Mouse (Mus musculus) liver, adult (tissue): Measurements from ENCODE around the gene Dennd5a.

Source experiments
- GATA4 ChIP-seq: IDR thresholded peaks from 2 replicates; pipeline ENCODE4 v1.6.1; 2014; ENCODE audit warnings: mild to moderate bottlenecking, low read length; ENCODE audit not compliant: insufficient replicate concordance

The Dennd5a gene

DNA sequence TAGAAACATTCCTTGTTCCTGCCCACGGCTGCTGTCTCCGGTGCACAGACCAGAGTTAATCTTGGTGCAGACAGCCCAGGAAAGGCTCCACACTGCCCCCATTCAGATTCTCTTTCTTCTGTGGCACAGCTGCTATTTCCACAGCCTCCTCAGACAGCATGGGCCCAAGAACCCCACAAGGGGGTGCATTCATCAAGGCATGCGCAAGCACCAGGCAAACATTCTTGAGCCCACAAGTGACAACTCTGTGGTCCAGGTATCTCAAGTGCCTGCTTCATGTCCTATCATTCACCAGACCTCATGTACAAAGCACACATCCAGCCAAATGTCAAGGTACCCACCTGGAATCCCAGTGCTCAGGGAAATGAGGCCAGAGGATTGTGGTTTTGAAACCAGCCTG, 91.8 kb downstream of the Dennd5a start:
- TF ChIP-seq GATA4: no peak

DNA sequence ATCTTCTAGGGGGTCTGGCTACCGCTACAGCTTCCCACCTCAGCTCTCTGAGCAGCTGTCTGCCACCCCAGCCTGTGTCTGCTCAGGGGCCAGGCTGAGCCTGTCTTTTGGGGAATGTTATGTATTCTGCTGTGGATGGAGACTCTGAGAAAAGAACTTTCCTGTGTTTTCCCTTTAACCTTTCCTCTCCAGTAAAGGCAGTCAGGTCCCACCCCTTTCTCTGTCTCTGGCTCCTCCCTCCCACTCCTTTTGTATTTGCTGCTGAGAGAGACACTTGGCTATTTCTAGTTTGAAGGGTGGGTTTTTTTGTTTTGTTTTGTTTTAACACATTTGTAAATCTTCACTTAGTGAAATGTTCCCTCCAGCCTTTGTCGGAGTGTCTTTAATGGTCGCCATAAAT, 93.6 kb downstream of the Dennd5a start:
- no peak for TF ChIP-seq GATA4

DNA sequence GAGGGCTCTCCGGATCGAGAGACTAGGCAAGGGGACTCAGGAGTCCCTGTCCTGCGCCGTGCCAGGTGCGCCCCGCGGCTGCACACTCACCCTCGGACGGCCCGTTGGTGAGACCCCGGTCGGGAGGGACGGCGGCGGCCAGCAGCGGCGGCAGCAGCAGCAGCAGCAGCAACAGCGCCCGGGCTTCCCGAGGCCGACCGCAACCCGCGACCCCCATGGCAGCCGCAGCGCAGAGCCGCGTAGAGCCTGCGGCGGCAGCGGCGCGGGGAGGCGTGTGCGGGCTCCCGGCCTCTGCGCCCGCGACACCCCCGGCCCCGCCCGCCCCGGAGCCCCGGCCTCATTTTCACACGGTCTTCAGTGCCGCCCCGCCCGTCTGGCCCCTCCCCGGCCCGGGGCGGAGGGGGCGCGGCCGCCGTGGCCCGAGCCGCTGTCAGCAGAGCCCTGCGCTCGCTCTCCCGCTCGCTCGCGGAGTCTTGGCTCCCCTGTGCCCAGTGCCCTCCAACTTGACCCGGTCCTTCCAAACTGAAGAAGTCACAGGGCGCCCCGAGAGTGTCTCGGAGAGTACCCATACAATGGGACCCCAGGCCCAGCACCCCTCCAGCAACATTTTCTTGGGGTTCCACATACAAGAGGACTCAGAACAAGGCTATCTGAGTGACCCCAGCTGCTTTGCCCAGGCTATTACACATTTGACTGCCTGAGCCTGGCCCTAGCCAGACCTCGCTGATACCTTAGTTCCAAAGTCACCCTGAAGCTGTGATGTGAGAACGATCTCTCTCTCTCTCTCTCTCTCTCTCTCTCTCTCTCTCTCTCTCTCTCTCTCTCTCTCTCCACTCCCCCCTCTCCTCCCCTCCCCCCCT, 94.7 kb downstream of the Dennd5a start, which contains the start of gene Scube2:
Scube2 (minus strand) TSS at position 310 of the 860 bp plus-strand sequence.
- no peak for TF ChIP-seq GATA4

GRCm38 (mm10) chr7:109863561-109863960, 96.7 kb downstream of the Dennd5a start:
- TF ChIP-seq GATA4: no peak

DNA sequence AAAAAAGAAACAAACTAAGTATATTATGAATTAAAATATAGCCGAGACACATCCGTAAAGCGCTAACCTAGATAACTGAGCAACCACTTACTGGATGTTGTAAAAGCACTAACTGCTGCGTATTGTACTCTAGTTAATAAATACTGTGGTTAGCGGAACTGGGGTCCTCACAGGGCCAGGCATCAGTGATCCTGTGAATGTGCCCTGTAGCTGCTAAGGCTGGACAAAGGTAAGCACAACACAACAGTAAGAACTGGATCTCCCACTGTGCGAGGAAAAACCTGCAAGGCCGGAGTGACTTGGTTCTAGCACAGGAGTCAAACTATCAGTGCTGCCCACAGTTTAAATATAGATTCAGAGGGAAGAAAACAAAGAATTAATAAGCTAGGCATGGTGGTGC, 100.1 kb downstream of the Dennd5a start:
- TF ChIP-seq GATA4: no peak

DNA sequence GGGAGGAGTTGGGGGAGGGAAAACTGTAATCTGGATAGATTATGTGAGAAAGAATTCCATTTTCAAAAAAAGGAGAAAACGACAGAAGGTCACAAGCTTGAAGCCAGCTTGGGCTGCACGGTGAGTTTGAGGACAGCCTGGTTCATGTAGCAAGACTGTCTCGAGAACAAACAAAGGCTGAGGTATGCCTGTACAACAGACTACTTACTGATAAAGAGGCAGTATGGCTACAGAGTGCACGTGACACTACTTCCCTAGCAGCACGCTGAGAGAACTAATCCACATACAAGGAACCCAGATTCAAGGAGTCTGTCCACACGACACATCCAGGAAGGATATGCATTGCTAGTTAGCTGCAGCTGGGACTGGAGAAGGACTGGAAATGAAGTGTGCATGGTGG, 100.9 kb downstream of the Dennd5a start:
- no peak for TF ChIP-seq GATA4

- TF ChIP-seq GATA4: no peak
Observed at GRCm38 (mm10) chr7:109852752-109853212, 107.5 kb downstream of the Dennd5a start.

DNA sequence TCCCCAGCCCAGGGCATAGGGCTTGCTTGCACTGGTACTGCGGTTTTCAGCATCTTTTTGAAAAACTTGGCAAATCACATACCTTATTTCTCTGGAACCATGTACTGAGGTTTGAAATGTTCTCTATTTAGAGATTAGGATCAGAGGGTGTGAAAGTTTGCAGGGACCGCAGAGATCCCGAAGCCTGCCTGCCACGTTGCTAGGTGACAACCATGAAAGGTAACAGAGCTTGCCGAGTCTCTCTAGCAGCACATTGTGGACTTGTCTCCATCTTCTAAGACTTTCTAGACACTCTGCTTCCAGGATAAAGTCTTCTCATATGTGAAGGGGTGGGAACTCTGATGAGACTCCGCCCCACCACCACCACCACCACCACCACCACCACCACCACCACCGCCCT, 108.3 kb downstream of the Dennd5a start:
- TF ChIP-seq GATA4: no peak

DNA sequence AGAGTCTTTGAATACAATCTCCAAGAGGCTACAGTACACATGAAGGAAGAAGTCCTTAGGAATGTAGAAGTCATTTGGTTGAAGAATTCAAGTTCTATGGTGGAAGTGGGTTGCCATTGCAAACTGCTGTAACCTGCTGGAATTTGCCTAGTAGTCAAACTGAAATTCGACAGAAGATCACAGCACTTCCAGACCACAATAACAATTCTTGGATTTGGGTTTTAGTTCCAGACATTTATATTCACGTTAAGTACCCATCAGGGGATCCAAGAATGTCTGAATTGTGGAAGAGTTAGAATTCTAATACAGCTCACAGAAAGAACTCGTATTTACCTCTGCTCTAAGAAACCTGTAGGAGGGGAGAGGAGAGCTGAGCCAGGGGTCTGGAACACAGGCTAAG, 109.7 kb downstream of the Dennd5a start:
- TF ChIP-seq GATA4: no peak

DNA sequence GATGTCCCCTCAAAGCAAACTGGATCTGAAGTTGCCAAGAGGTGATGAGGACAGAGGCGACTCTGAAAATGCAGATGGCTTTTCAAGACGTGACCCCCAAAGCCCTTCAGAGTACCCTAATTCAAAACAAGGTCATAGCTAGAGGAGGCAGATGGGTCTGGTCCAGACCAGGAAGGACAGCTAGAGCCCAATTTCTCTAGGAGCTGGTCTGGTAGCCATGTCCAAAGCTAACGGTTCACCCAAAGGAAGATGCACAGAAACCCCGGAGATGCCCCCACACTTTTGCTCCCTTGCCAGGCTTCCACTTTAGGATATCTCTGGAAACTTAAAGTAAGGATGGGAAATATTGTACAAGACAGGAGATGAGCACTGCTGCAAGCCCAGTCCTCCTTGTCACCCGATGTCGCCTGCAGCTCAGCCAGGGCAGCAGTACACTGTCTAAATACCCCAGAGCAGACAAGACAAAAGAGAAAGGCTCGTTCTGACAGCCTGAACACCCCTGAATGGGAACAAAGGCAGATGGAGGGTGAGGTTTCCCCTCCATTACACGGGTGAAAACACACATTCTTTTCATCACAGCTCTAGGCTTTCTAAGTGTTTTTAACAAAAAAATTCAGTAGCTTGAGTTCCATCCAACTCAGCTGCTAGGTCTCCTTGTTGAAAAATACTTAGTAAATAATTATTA, 110.4 kb downstream of the Dennd5a start:
- no peak for TF ChIP-seq GATA4

DNA sequence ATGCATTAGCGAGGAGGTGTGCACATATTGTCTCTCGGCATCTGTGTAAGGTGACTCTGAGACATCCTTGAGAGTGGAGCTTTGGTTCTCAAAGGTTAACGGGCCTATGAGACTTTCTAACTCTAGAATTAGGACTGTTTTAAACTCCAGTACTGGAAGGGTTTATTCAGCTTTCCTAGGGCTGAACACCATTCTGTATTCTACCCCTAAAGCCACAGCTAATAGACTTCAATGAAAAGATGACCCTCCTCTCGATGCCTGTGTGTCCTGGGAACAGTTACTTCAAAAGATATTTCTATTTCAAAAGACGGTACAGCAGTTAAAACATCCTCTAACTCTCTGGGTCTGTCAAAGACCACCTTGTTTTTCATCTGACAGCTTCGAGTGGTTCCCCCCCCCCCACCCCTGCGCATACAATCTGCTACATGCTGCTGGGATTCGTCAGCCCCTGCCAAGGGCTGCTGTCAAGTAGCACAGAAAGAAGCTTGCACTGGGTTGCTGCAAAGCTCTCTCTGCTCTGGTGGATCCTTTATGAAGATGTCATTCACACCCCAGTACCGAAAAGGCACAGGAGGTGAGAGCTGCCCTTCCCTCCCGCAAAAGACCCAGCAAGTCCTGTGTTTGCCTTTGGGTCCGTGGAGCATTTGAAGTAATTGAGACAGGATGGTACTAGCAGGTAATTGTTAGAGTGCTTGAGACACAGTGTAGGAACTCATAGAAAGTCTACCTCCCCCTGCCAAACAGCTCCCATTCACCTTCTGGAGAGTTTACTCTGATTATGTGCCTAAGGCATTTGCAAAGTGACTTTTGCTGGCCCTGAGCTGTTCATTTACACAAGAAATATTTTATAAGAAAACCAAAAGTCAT, 111.2 kb downstream of the Dennd5a start:
- no peak for TF ChIP-seq GATA4

GRCm38 (mm10) chr7:109844100-109844499, 116.2 kb downstream of the Dennd5a start:
- TF ChIP-seq GATA4: no peak
